Mouse (Mus musculus) embryonic fibroblast, embryonic 13.5 days (primary cell): ENCODE data around the gene Cstf3. TPM values are rescaled to one million over a fixed set of nuclear protein-coding genes. Genes with fewer than 3 reads are reported as not detected.

Experiments used
- H3K27ac ChIP-seq: 2 replicates; pipeline ENCODE4 v1.5.1; 2012; ENCODE audit warnings: low read length, control low read depth, inconsistent platforms; ENCODE audit not compliant: insufficient read depth
- H3K4me1 ChIP-seq: 2 replicates; pipeline ENCODE4 v1.6.1; 2011; ENCODE audit warnings: low read length; ENCODE audit not compliant: control insufficient read depth, insufficient read depth
- H3K4me3 ChIP-seq: 2 replicates; pipeline ENCODE4 v1.5.1; 2011; ENCODE audit warnings: mild to moderate bottlenecking, control low read depth, low read length; ENCODE audit not compliant: insufficient read depth
- CTCF ChIP-seq: IDR thresholded peaks from 2 replicates; pipeline ENCODE4 v1.5.1; 2011; ENCODE audit warnings: mild to moderate bottlenecking, control low read depth, low read length, moderate library complexity, borderline replicate concordance; ENCODE audit not compliant: insufficient read depth
- POLR2A ChIP-seq: IDR thresholded peaks from 2 replicates; pipeline ENCODE4 v1.6.1; 2011; ENCODE audit warnings: low read depth, mild to moderate bottlenecking, control low read depth, low read length, moderate library complexity
- polyA plus RNA-seq: library from polyadenylated mRNA; stranded (reverse); fragments of >200 nt; gene quantifications from 2 replicates; pipeline ENCODE4 v1.2.4, GENCODE M21; 2011; ENCODE audit warnings: low read depth; ENCODE audit not compliant: missing spikeins, insufficient read length

Gene Cstf3
- polyA plus RNA-seq, 1 experiment, result 51.1 TPM

GRCm38 (mm10) chr2:104709786-104710337, 119.5 kb downstream of the Cstf3 start:
- H3K4me3 ChIP-seq, result no peak overlapping the region
- H3K4me1 ChIP-seq, result peaks cover 8% of the 10 kb centered on the region
- no peak for TF ChIP-seq POLR2A
- no peak overlapping the region for H3K27ac ChIP-seq

DNA sequence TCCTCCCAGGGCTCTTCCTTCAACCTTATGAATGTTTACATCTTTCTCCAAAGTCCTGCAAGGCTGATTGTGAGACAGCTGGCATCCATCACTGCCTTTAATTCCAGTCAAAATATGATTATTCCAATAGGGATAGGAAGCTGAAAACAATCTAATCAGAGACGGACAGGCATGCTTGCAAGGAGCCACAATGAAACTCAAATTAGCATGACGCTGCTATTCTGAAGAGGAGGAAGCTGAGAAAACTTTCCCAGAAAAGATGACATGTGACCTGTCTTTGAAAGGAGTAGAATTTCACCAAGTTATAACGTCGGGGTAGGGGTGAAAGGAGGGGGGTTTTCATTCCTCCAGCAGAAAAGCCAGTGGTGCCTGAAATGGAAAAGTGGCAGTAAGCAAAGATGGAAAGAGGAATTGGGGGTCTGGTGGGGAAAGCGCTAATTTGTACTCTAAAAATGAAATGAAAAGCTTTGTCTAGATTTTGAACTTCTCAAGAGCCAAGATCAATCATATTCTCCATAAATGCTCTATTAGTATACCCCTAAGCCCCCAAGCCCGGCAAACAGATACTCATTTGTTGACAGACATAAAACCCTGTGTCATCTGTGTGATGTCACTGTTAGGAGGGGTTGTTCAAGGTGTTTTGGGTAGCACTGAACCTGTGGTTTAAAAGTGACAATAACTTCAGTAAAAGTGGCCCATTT, 120.5 kb downstream of the Cstf3 start:
- Histone ChIP-seq H3K4me3 (peak overlapping the region; percentile 49), H3K27ac (no peak overlapping the region), H3K4me1 (peaks cover under 1% of the 10 kb centered on the region; the same call in 1 of the 2 replicates)
- TF ChIP-seq POLR2A (no peak), CTCF (no peak)

DNA sequence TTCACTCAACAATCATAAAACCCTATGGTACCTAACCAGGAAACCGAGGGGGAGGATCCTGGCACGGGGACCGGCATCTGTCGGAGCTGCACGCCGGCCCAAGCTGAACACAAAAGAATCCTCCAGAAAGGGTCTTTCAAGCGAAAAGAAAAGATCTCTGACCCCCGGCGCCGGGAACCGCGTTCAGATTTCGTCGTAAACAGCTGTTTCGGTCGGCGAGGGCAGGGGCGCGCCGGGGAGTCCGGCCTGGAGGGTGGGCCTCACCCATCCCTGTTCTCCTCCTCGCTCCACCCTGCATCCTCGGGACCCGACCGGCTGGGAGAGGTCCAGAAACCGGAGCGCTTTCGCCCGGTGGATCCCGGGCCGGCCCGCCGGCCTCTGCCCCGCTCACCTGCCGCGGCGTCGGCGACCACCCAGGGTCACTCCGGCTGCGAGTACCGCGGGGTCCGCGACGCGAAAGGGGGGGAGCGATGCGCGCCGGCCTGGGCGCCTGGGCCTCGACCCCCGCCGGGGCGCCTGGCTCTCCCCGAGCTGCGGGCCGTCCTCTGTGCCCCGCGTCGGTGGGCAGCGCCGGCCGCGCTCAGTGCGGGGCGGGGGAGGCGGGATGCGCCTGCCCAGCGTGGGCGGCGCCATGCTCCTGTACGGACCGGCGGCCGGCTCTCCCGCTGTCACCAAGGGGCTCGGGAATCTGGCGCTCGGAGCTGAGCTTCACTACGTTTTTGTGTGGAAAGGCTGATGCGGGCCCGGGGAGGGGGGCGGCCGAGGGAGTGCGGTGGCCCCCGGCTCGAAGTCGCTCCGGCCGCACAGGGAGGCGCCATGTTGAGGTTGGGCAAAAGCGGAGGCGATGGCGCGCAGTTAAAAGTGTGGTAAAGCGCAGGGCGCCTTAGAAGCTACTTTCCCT, 121.5 kb downstream of the Cstf3 start, which contains the start of gene Tcp11l1:
Gene Tcp11l1, minus strand, starts transcription at position 585 of the 901 bp plus-strand sequence.
- H3K4me3 ChIP-seq, result peak within 1 kb of the TSS; percentile 49
- no peaks in the 10 kb centered on the region for H3K4me1 ChIP-seq
- TF ChIP-seq CTCF (no peak), POLR2A (peak; percentile 15)
- peak within 1 kb of the TSS; percentile 13; the same call in 1 of the 2 replicates for H3K27ac ChIP-seq

DNA sequence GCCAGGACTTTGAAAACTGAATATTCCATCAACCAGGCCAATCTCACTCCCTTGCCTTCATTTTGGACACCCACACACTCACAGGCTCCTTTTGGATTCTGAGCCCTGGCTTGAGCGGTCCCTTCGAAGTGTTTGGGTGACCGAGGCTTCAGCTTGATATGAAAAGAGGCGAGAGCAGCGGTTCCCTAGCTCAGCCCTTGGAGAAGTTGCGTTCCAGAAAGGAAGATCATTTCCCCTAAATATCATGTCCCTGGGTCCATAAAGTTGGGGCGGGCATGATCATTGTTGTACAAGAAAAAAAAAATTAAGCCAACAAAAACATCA, 122.1 kb downstream of the Cstf3 start:
- Histone ChIP-seq H3K4me1 (no peaks in the 10 kb centered on the region), H3K4me3 (peak overlapping the region; percentile 49), H3K27ac (0 out of 2 replicates have a peak overlapping the region, but pooled peaks have one; percentile 13)
- no peak for TF ChIP-seq CTCF
- TF ChIP-seq POLR2A, result no peak

- Histone ChIP-seq H3K4me3 (no peak overlapping the region), H3K4me1 (no peaks in the 10 kb centered on the region), H3K27ac (no peak overlapping the region)
- TF ChIP-seq CTCF, result no peak
Measured at GRCm38 (mm10) chr2:104714254-104714691, 124.0 kb downstream of the Cstf3 start.

Other genes starting within 250 kb of the Cstf3 start
- not detected in 2 replicates for gene D430041D05Rik, start 179.5 kb upstream of the Cstf3 start, polyA plus RNA-seq
- 65.7 and 66.5 TPM in 2 replicates for gene Hipk3, start 96.1 kb upstream of the Cstf3 start, polyA plus RNA-seq
- gene Tcp11l1, start 121.6 kb downstream of the Cstf3 start, polyA plus RNA-seq, result 22.0 and 29.8 TPM in 2 replicates
- not detected in 2 replicates for gene Pin1rt1, start 125.9 kb downstream of the Cstf3 start, polyA plus RNA-seq
- gene Depdc7, start 152.4 kb downstream of the Cstf3 start, polyA plus RNA-seq, result 2.8 and 3.1 TPM in 2 replicates
- gene Qser1, start 226.2 kb downstream of the Cstf3 start, polyA plus RNA-seq, result 25.6 and 32.2 TPM in 2 replicates